Mouse (Mus musculus) midbrain, embryonic 12.5 days (tissue): ENCODE data around the gene Gm128. TPM values are rescaled to one million over a fixed set of nuclear protein-coding genes. Genes with fewer than 3 reads are reported as not detected.

ENCODE experiments used
- ATAC-seq: fragments of 200-750 bp; cut with Nextera tagmentation; 2 replicates; pipeline ENCODE4 v1.8.0; 2017; ENCODE audit warnings: low read depth, moderate TSS enrichment, moderate library complexity; ENCODE audit not compliant: low FRiP score
- H3K27ac ChIP-seq: fragments of 300-500 bp; sonication (generic); replicated peaks from 2 replicates; pipeline ENCODE4 v1.5.1; 2016; ENCODE audit warnings: mild to moderate bottlenecking
- H3K27me3 ChIP-seq: fragments of 300-500 bp; sonication (generic); 2 replicates; pipeline ENCODE4 v1.6.1; 2016; ENCODE audit warnings: mild to moderate bottlenecking
- H3K36me3 ChIP-seq: fragments of 300-500 bp; sonication (generic); 2 replicates; pipeline ENCODE4 v1.6.1; 2016
- H3K4me1 ChIP-seq: fragments of 300-500 bp; sonication (generic); 2 replicates; pipeline ENCODE4 v1.6.1; 2016
- H3K4me2 ChIP-seq: fragments of 300-500 bp; sonication (generic); replicated peaks from 2 replicates; pipeline ENCODE4 v1.6.1; 2016; ENCODE audit warnings: mild to moderate bottlenecking, moderate library complexity
- H3K4me3 ChIP-seq: fragments of 300-500 bp; sonication (generic); 2 replicates; pipeline ENCODE4 v1.5.1; 2016; ENCODE audit warnings: mild to moderate bottlenecking
- H3K9ac ChIP-seq: fragments of 300-500 bp; sonication (generic); replicated peaks from 2 replicates; pipeline ENCODE4 v1.6.1; 2016; ENCODE audit warnings: mild to moderate bottlenecking, moderate library complexity
- H3K9me3 ChIP-seq: fragments of 300-500 bp; sonication (generic); 2 replicates; pipeline ENCODE4 v1.6.1; 2016; ENCODE audit warnings: mild to moderate bottlenecking
- WGBS: fragments of 180-500 bp; shearing (Covaris S2); methylation state at CpG from one replicate; pipeline ENCODE4 v1.1.7; 2016; 5-methylcytosine and 5-hydroxymethylcytosine counted together
- polyA plus RNA-seq: library from polyadenylated mRNA; unstranded; fragments of >200 nt; fragmentation: Nextera tagmentation; extraction: Ambion mirVana; gene quantifications from 2 replicates; pipeline ENCODE4 v1.2.1, GENCODE M21; 2016

Gm128 gene
- 0.26 TPM in 1 of 2 replicates, not detected in the other for polyA plus RNA-seq

GRCm38 (mm10) chr3:95241498-95241897 lies at the start of gene Gm128:
Gm128 (minus strand) TSS chr3:95241598.
- no peak within 1 kb of the TSS for H3K9ac ChIP-seq
- no peak within 1 kb of the TSS for H3K27ac ChIP-seq
- no peak within 1 kb of the TSS for H3K4me3 ChIP-seq

GRCm38 (mm10) chr3:95291041-95291440 lies 49.6 kb upstream of the Gm128 start:
- no peak for ATAC-seq
- Histone ChIP-seq H3K27me3 (no peaks in the 10 kb centered on the region), H3K9ac (no peak overlapping the region), H3K36me3 (peaks cover 77% of the 10 kb centered on the region), H3K4me3 (no peak overlapping the region), H3K4me2 (no peak overlapping the region), H3K27ac (no peak overlapping the region), H3K4me1 (no peaks in the 10 kb centered on the region), H3K9me3 (no peaks in the 10 kb centered on the region)
- 88% methylated on average over 4 of the region's 4 CpGs for WGBS

More at GRCm38 (mm10) chr3:95241498-95241897, at the start of gene Gm128:
- 73% methylated on average over 7 of the region's 7 CpGs for WGBS
- Histone ChIP-seq H3K9me3 (no peaks in the 10 kb centered on the region), H3K36me3 (peaks cover 23% of the 10 kb centered on the region), H3K4me2 (no peak within 1 kb of the TSS; the same call in 1 of the 2 replicates), H3K27me3 (no peaks in the 10 kb centered on the region), H3K4me1 (no peaks in the 10 kb centered on the region)
- ATAC-seq = no peak

- no peak overlapping the region for H3K9ac ChIP-seq
- no peak for ATAC-seq
- no peaks in the 10 kb centered on the region for H3K4me1 ChIP-seq
- peaks cover 71% of the 10 kb centered on the region for H3K36me3 ChIP-seq
- H3K27me3 ChIP-seq = no peaks in the 10 kb centered on the region
- H3K4me2 ChIP-seq = no peak overlapping the region
- 82% methylated on average over 6 of the region's 6 CpGs for WGBS
- no peak overlapping the region for H3K27ac ChIP-seq
- no peak overlapping the region for H3K4me3 ChIP-seq
- H3K9me3 ChIP-seq = no peaks in the 10 kb centered on the region
These were observed 48.8 kb upstream of the Gm128 start for GRCm38 (mm10) chr3:95290156-95290555.

GRCm38 (mm10) chr3:95289419-95289818 lies 48.0 kb upstream of the Gm128 start:
- Histone ChIP-seq H3K9me3 (no peaks in the 10 kb centered on the region), H3K27ac (no peak overlapping the region), H3K4me3 (no peak overlapping the region), H3K4me1 (peaks cover 6% of the 10 kb centered on the region), H3K4me2 (no peak overlapping the region), H3K9ac (no peak overlapping the region), H3K27me3 (no peaks in the 10 kb centered on the region), H3K36me3 (peaks cover 63% of the 10 kb centered on the region)
- ATAC-seq = no peak
- 89% methylated on average over 4 of the region's 4 CpGs for WGBS

DNA sequence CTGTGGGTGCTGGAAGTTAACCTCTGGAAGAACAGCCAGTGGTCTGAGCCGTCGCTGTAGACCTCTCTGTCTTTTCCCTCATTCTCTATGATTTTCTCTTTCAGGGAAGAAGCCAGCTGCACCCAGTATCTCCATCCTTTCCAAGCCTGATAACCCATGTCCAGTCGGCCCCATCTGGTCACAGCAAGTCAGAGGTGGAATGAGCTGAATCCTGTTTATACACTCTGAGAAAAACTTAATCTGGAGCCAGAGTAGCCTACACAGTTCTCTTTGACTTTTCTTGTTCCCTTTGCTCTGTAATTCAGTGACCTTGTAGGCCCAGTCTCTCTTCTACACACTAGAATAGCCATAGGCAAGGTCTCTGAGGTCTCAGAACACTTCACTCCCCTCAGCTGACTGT lies 46.1 kb upstream of the Gm128 start:
- Histone ChIP-seq H3K9me3 (no peaks in the 10 kb centered on the region), H3K27ac (no peak overlapping the region), H3K9ac (no peak overlapping the region), H3K4me1 (peaks cover 15% of the 10 kb centered on the region), H3K4me3 (no peak overlapping the region), H3K36me3 (peaks cover 46% of the 10 kb centered on the region), H3K4me2 (no peak overlapping the region), H3K27me3 (no peaks in the 10 kb centered on the region)
- 88% methylated on average over 3 of the region's 3 CpGs for WGBS
- ATAC-seq = no peak

DNA sequence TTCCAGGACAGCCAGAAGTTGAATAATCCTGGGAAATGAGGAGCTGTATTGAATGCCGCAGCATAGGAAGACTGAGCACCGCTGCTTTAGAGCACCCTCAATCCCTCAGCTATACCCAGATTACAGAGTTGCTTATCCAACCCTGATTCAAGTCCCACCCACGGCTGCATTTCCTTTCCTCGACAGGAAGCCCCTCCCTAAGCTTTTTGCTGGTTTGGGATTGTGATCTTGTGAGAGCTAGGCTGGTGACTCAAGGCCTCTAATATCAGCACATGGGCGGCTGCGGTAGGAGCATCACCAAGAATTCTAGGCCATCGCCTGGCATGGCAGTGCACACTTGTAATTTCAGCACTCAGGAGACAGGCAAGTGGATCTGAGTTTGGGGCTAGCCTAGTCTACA lies 45.1 kb upstream of the Gm128 start:
- H3K9ac ChIP-seq = no peak overlapping the region
- H3K4me3 ChIP-seq = no peak overlapping the region
- ATAC-seq = no peak
- no peaks in the 10 kb centered on the region for H3K9me3 ChIP-seq
- peaks cover 15% of the 10 kb centered on the region for H3K4me1 ChIP-seq
- no peaks in the 10 kb centered on the region for H3K27me3 ChIP-seq
- no peak overlapping the region for H3K27ac ChIP-seq
- WGBS = 89% methylated on average over 7 of the region's 7 CpGs
- H3K36me3 ChIP-seq = peaks cover 36% of the 10 kb centered on the region
- no peak overlapping the region for H3K4me2 ChIP-seq

GRCm38 (mm10) chr3:95286011-95286410 lies 44.6 kb upstream of the Gm128 start:
- Histone ChIP-seq H3K4me2 (0 out of 2 replicates have a peak overlapping the region, but pooled peaks have one; percentile 6), H3K4me1 (peaks cover 15% of the 10 kb centered on the region), H3K4me3 (no peak overlapping the region), H3K36me3 (peaks cover 31% of the 10 kb centered on the region), H3K9me3 (no peaks in the 10 kb centered on the region), H3K9ac (no peak overlapping the region), H3K27me3 (no peaks in the 10 kb centered on the region), H3K27ac (no peak overlapping the region)
- 70% methylated on average over 5 of the region's 5 CpGs for WGBS
- no peak for ATAC-seq

DNA sequence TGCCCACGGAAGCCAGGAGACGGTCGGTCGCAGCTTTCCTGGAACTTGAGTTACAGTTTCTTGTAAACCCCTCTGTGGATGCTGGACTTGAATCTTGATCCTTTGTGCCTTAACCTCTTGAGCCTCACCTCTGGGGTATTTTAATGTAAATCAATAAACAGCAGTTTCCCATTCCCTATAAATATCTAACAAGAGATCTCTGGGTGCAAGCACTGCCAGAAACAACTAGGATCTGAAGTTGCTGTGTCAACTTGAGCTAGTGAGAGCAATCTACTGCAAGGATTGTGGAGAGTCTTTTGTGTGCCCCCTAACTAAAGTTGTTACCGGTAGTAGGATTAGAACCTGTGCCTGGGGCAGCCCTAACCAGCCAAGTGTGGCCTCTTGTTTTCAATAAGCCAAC lies 44.0 kb upstream of the Gm128 start:
- peaks cover 20% of the 10 kb centered on the region for H3K4me1 ChIP-seq
- no peaks in the 10 kb centered on the region for H3K27me3 ChIP-seq
- H3K9ac ChIP-seq = no peak overlapping the region
- no peak overlapping the region for H3K4me3 ChIP-seq
- no peak overlapping the region for H3K27ac ChIP-seq
- H3K4me2 ChIP-seq = peak overlapping the region; percentile 6; the same call in 1 of the 2 replicates
- WGBS = 96% methylated on average over 5 of the region's 5 CpGs
- no peaks in the 10 kb centered on the region for H3K9me3 ChIP-seq
- no peak for ATAC-seq
- H3K36me3 ChIP-seq = peaks cover 25% of the 10 kb centered on the region

DNA sequence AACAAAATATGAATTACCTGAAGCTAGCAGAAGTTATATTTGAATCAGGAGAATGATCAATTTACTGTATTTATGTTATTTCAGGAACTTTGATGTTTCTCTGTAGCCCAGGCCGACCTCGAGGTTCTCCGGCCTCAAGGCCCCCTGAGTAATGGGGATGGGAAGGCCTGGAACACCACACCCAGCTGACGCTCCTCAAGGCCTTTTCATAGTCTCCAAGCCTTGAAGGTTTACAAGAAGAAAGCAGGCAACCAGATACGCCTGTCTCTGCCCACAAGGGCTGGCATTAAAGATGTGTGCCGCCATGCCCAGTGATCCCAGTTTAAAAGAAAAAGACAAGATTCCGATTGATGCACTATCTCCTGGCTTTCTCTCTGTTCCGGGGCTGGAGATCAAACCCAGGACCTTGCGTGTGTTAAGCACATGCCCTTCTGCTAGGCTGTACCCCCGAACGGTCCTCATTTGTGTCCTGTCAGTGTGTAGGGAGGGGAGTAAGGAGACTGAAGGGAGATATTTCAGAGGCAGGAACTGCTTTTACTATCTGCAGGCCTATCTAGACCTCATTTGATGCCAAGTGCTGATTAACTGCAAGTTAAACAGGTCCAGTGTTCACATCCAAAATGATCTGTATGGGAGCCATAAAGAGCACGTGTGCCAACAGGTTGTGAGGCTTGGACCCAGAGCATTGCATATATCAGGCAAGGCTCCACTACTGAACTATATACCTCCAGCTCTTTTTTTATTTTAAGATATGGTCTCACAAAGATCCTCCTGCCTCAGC lies 43.3 kb upstream of the Gm128 start:
- 90% methylated on average over 12 of the region's 12 CpGs for WGBS
- no peak overlapping the region for H3K9ac ChIP-seq
- H3K9me3 ChIP-seq = no peaks in the 10 kb centered on the region
- H3K4me3 ChIP-seq = no peak overlapping the region; the same call in 1 of the 2 replicates
- H3K4me2 ChIP-seq = peak overlapping the region; percentile 76
- H3K36me3 ChIP-seq = peaks cover 18% of the 10 kb centered on the region
- no peak for ATAC-seq
- no peak overlapping the region for H3K27ac ChIP-seq
- no peaks in the 10 kb centered on the region for H3K27me3 ChIP-seq
- peaks cover 20% of the 10 kb centered on the region for H3K4me1 ChIP-seq

DNA sequence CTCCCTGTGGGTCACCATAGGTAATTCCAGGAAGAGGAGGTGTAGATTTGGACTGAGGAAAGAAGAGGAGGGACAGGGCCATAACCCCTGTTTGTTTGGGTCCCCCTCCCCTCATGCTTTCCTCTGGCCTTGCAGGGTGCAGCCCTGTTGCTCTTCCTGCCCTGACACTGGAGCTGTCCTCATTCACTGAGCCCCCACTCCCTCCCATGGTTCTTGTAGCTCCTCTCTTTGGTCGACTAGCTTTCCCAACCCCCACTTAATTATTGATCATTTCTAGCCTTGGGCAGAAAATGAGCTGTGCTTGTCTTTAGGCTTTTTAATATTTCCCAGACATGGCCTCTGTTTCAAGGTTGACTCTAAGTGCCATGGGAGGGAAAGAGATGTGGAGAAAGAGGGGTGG lies 42.7 kb upstream of the Gm128 start:
- peak overlapping the region; percentile 76 for H3K4me2 ChIP-seq
- H3K27me3 ChIP-seq = no peaks in the 10 kb centered on the region
- peak overlapping the region; percentile 66 for H3K4me3 ChIP-seq
- WGBS = 25% methylated on average over 1 of the region's 1 CpGs
- peaks cover 14% of the 10 kb centered on the region for H3K36me3 ChIP-seq
- H3K9ac ChIP-seq = peak overlapping the region; percentile 77
- H3K4me1 ChIP-seq = peaks cover 20% of the 10 kb centered on the region
- peak overlapping the region; percentile 96 for H3K27ac ChIP-seq
- no peaks in the 10 kb centered on the region for H3K9me3 ChIP-seq
- no peak for ATAC-seq

- Histone ChIP-seq H3K4me3 (peak overlapping the region; percentile 66), H3K27ac (peak overlapping the region; percentile 96), H3K9ac (peak overlapping the region; percentile 77), H3K4me2 (peak overlapping the region; percentile 76), H3K9me3 (no peaks in the 10 kb centered on the region), H3K27me3 (no peaks in the 10 kb centered on the region), H3K36me3 (peaks cover 11% of the 10 kb centered on the region), H3K4me1 (peaks cover 20% of the 10 kb centered on the region)
- ATAC-seq = no peak
- 2% methylated on average over 7 of the region's 7 CpGs for WGBS
These were observed 42.2 kb upstream of the Gm128 start for GRCm38 (mm10) chr3:95283589-95283941.

GRCm38 (mm10) chr3:95282865-95283588 lies 41.6 kb upstream of the Gm128 start:
- Histone ChIP-seq H3K9ac (peak overlapping the region; percentile 77), H3K9me3 (no peaks in the 10 kb centered on the region), H3K27ac (peak overlapping the region; percentile 96), H3K27me3 (no peaks in the 10 kb centered on the region), H3K4me2 (peak overlapping the region; percentile 76), H3K36me3 (peaks cover 5% of the 10 kb centered on the region), H3K4me3 (peak overlapping the region; percentile 66), H3K4me1 (peaks cover 20% of the 10 kb centered on the region)
- ATAC-seq = peak; percentile 74
- WGBS = under 1% methylated on average over 51 of the region's 51 CpGs
